Comparison of ENCODE assay signal across 8 mouse cellular contexts in genomic region chr5:113220383-113221146, GRCm38 (mm10). TPM values are rescaled to one million over a fixed set of nuclear protein-coding genes. Genes with fewer than 3 reads are reported as not detected.
DNase-seq lines count a peak whose midpoint lies in the region; ATAC-seq and TF ChIP-seq lines count a peak whose summit lies in the region.

No protein-coding gene starts in this region.

- H3K9ac ChIP-seq in heart, postnatal 0 days (replicated peaks; ENCODE audit: low read depth, low read length) = peak overlapping the region; percentile 64
- peak overlapping the region; percentile 46 for H3K9ac ChIP-seq in midbrain, embryonic 14.5 days (replicated peaks; ENCODE audit: low read length)

- ATAC-seq in heart, postnatal 0 days (ENCODE audit: insufficient read depth, low read depth) = peak; percentile 43
- ATAC-seq in midbrain, embryonic 14.5 days (ENCODE audit: low FRiP score, low TSS enrichment) = no peak; the same call in none of the 2 replicates
- ATAC-seq in inflammation-experienced regulatory T-cells, adult 6 months = no peak

- H3K4me2 ChIP-seq in heart, postnatal 0 days (ENCODE audit: low read depth, low read length) = peak overlapping the region; percentile 94
- peak overlapping the region; percentile 83 for H3K4me2 ChIP-seq in midbrain, embryonic 14.5 days (ENCODE audit: low read length)

- H3K27ac ChIP-seq in bone marrow, adult 2 months (ENCODE audit: control insufficient read depth, insufficient read depth, low read depth, low read length, poor library complexity) = no peak overlapping the region; the same call in 1 of the 2 replicates
- peak overlapping the region; percentile 61 for H3K27ac ChIP-seq in heart, postnatal 0 days (ENCODE audit: low read depth)
- 0 out of 2 replicates have a peak overlapping the region, but pooled peaks have one; percentile 20 for H3K27ac ChIP-seq in midbrain, embryonic 14.5 days (replicated peaks; ENCODE audit: low read depth, low read length)

- no peaks in the 10 kb centered on the region for H3K4me1 ChIP-seq in bone marrow, adult 2 months (ENCODE audit: control insufficient read depth, insufficient read depth, low read length)
- no peaks in the 10 kb centered on the region for H3K4me1 ChIP-seq in heart, postnatal 0 days (ENCODE audit: control insufficient read depth, insufficient read depth)
- H3K4me1 ChIP-seq in midbrain, embryonic 14.5 days (ENCODE audit: control insufficient read depth, insufficient read depth, low read length) = 0 out of 2 replicates have a peak, but pooled peaks cover 1% of the 10 kb centered on the region

- 3% methylated on average over 62 of the region's 64 CpGs for WGBS in bone marrow, adult 2 months
- WGBS in heart, postnatal 0 days = 2% methylated on average over 56 of the region's 64 CpGs
- WGBS in midbrain, embryonic 14.5 days = 1% methylated on average over 63 of the region's 64 CpGs

- no peak for TF ChIP-seq EP300 in heart, postnatal 0 days (IDR thresholded peaks at IDR 0.05; ENCODE audit: low read depth)

- H3K36me3 ChIP-seq in heart, postnatal 0 days (replicated peaks; ENCODE audit: control insufficient read depth, insufficient read depth, low read length) = no peaks in the 10 kb centered on the region
- no peaks in the 10 kb centered on the region for H3K36me3 ChIP-seq in midbrain, embryonic 14.5 days (ENCODE audit: control insufficient read depth, insufficient read depth, low read length)

- peak overlapping the region; percentile 27 for H3K4me3 ChIP-seq in bone marrow, adult 2 months (replicated peaks; ENCODE audit: control insufficient read depth, low read depth, low read length)
- H3K4me3 ChIP-seq in heart, postnatal 0 days (ENCODE audit: low read depth, low read length) = peak overlapping the region; percentile 67
- H3K4me3 ChIP-seq in midbrain, embryonic 14.5 days (replicated peaks; ENCODE audit: low read depth, low read length) = peak overlapping the region; percentile 46

- DNase-seq in gastrocnemius, postnatal 25 days = peak; percentile 55
- no peak for DNase-seq in gastrocnemius, adult 8-10 months (ENCODE audit: low spot score in 2 of 2)
- DNase-seq in heart, postnatal 0 days (ENCODE audit: low spot score) = no peak
- peak; percentile 87 to 90 for DNase-seq in kidney, postnatal 36 days
- DNase-seq in midbrain, embryonic 14.5 days = no peak
- DNase-seq in spleen, postnatal 4 days (ENCODE audit: low spot score in 2 of 2) = no peak

- no peaks in the 10 kb centered on the region for H3K9me3 ChIP-seq in heart, postnatal 0 days (replicated peaks; ENCODE audit: control insufficient read depth, low read length)
- no peaks in the 10 kb centered on the region for H3K9me3 ChIP-seq in midbrain, embryonic 14.5 days (ENCODE audit: control insufficient read depth, low read length)

- TF ChIP-seq POLR2A in bone marrow, adult 2 months (IDR thresholded peaks at IDR 0.05; ENCODE audit: borderline replicate concordance, control insufficient read depth, low read depth, low read length) = no peak

- TF ChIP-seq CTCF in bone marrow, adult 2 months (IDR thresholded peaks at IDR 0.05; ENCODE audit: control insufficient read depth, insufficient read depth, low read length) = no peak
- no peak for TF ChIP-seq CTCF in heart, postnatal 0 days (IDR thresholded peaks at IDR 0.05; ENCODE audit: low read depth)

- peaks cover 12% of the 10 kb centered on the region; the same call in 1 of the 2 replicates for H3K27me3 ChIP-seq in heart, postnatal 0 days (ENCODE audit: control insufficient read depth, insufficient read depth, low read length)
- no peaks in the 10 kb centered on the region for H3K27me3 ChIP-seq in midbrain, embryonic 14.5 days (ENCODE audit: control insufficient read depth, insufficient read depth, low read length)

RNA-seq across cellular contexts. Expression of gene 2900026A02Rik, which starts 0.5 kb away (rescaled TPM):
- 10 to 100 TPM; 25.7 to 28.0 TPM for total RNA-seq in gastrocnemius, postnatal 25 days (2021)
- total RNA-seq in gastrocnemius, adult 8-10 months (2022) = 10 to 100 TPM; 21.3 to 26.3 (median 23.9) TPM
- 1.5 and 4.1 TPM in 2 replicates for polyA plus RNA-seq in bone marrow, adult 2 months (2011; ENCODE audit: insufficient read depth, insufficient read length, low replicate concordance, missing spikeins)
- 17.0 and 18.9 TPM in 2 replicates for total RNA-seq in heart, postnatal 0 days (2014; rRNA removed; ENCODE audit: low replicate concordance)
- 8.1 and 10.2 TPM in 2 replicates for polyA plus RNA-seq in heart, postnatal 0 days (2015; fragmentation: Nextera tagmentation; extraction: Ambion mirVana)
- 1.6 and 2.1 TPM in 2 replicates for polyA plus RNA-seq in midbrain, embryonic 14.5 days (2014; fragmentation: Nextera tagmentation; extraction: Ambion mirVana)
- polyA plus RNA-seq in inflammation-experienced regulatory T-cells, adult 6 months (2017; shearing (Covaris generic)) = 1 to 10 TPM; 1.4 to 3.2 (median 1.4) TPM

RNA-seq across cellular contexts. Expression of gene Tmem211, which starts 6.1 kb away (rescaled TPM):
- not detected for total RNA-seq in gastrocnemius, postnatal 25 days (2021)
- total RNA-seq in gastrocnemius, adult 8-10 months (2022) = not detected
- polyA plus RNA-seq in bone marrow, adult 2 months (2011; ENCODE audit: insufficient read depth, insufficient read length, low replicate concordance, missing spikeins) = not detected in 2 replicates
- not detected in 2 replicates for total RNA-seq in heart, postnatal 0 days (2014; rRNA removed; ENCODE audit: low replicate concordance)
- not detected in 2 replicates for polyA plus RNA-seq in heart, postnatal 0 days (2015; fragmentation: Nextera tagmentation; extraction: Ambion mirVana)
- polyA plus RNA-seq in midbrain, embryonic 14.5 days (2014; fragmentation: Nextera tagmentation; extraction: Ambion mirVana) = 0.15 TPM in 1 of 2 replicates, not detected in the other
- not detected for polyA plus RNA-seq in inflammation-experienced regulatory T-cells, adult 6 months (2017; shearing (Covaris generic))

Comparison
In these comparisons a context has a peak if more than half of its experiments do, and no peak if none do; other contexts are left out.
1. DNase-seq: peak in gastrocnemius, postnatal 25 days (single experiment) and kidney, postnatal 36 days (2 of 2); none in gastrocnemius, adult 8-10 months (0 of 2), heart, postnatal 0 days (single experiment), midbrain, embryonic 14.5 days (single experiment) and spleen, postnatal 4 days (0 of 2).
2. Peak in every context shown above with its lines, with median percentiles within 50 percentile points of each other: H3K4me3 ChIP-seq.